Mouse (Mus musculus) ES-CJ7 (cell line): Measurements from ENCODE around the gene Ier2.

Experiments used
- DNase-seq: peaks from one replicate; pipeline ENCODE4 v3.0.0; 2011; ENCODE audit warnings: low read depth, low spot score

The Ier2 gene

GRCm38 (mm10) chr8:84662581-84663065, at the start of gene Ier2:
Ier2 (minus strand) TSS chr8:84662852.
- peak; percentile 99 for DNase-seq

- peak; percentile 45 for DNase-seq
Observed at GRCm38 (mm10) chr8:84711933-84712758, 49.5 kb upstream of the Ier2 start.

- DNase-seq, result no peak
Observed at GRCm38 (mm10) chr8:84711312-84711711, 48.7 kb upstream of the Ier2 start.

- DNase-seq, result no peak
Observed at GRCm38 (mm10) chr8:84709931-84710330, 47.3 kb upstream of the Ier2 start.

- DNase-seq, result peak; percentile 93
Observed at GRCm38 (mm10) chr8:84708774-84709475, 46.3 kb upstream of the Ier2 start.

- DNase-seq, result peak; percentile 80
Observed at GRCm38 (mm10) chr8:84708071-84708541, 45.5 kb upstream of the Ier2 start.

- peak; percentile 81 for DNase-seq
Observed at GRCm38 (mm10) chr8:84707267-84707883, 44.7 kb upstream of the Ier2 start.

- DNase-seq, result no peak
Observed at GRCm38 (mm10) chr8:84706610-84707266, 44.1 kb upstream of the Ier2 start.

- DNase-seq, result no peak
Observed at GRCm38 (mm10) chr8:84705960-84706359, 43.3 kb upstream of the Ier2 start.

GRCm38 (mm10) chr8:84704867-84705831, 42.5 kb upstream of the Ier2 start:
- peak; percentile 73 for DNase-seq

- peak; percentile 96 for DNase-seq
Observed at GRCm38 (mm10) chr8:84704356-84704755, 41.7 kb upstream of the Ier2 start.

GRCm38 (mm10) chr8:84703466-84704249, 41.0 kb upstream of the Ier2 start:
- no peak for DNase-seq

- DNase-seq, result no peak
Observed at GRCm38 (mm10) chr8:84702963-84703465, 40.4 kb upstream of the Ier2 start.

GRCm38 (mm10) chr8:84702561-84702960, 39.9 kb upstream of the Ier2 start:
- DNase-seq, result no peak

GRCm38 (mm10) chr8:84700941-84701911, 38.6 kb upstream of the Ier2 start, which contains the start of gene Lyl1:
Lyl1 (plus strand) TSS chr8:84701457.
- DNase-seq, result no peak

- DNase-seq, result no peak
Observed at GRCm38 (mm10) chr8:84700526-84700925, 37.9 kb upstream of the Ier2 start.

- DNase-seq, result peak; percentile 87
Observed at GRCm38 (mm10) chr8:84699861-84700322, 37.2 kb upstream of the Ier2 start.

- DNase-seq, result no peak
Observed at GRCm38 (mm10) chr8:84698929-84699401, 36.3 kb upstream of the Ier2 start.
